Mouse (Mus musculus): ENCODE results near the gene B4galnt1. TPM values are rescaled to one million over a fixed set of nuclear protein-coding genes. Genes with fewer than 3 reads are reported as not detected.
"Not testable (repeated sequence)": the region's sequence is repeated elsewhere in the genome, so short reads cannot be mapped to it uniquely, and the experiment has no call there.

B4galnt1 gene
- total RNA-seq (2017), result 246 and 273 TPM in 2 replicates

DNA sequence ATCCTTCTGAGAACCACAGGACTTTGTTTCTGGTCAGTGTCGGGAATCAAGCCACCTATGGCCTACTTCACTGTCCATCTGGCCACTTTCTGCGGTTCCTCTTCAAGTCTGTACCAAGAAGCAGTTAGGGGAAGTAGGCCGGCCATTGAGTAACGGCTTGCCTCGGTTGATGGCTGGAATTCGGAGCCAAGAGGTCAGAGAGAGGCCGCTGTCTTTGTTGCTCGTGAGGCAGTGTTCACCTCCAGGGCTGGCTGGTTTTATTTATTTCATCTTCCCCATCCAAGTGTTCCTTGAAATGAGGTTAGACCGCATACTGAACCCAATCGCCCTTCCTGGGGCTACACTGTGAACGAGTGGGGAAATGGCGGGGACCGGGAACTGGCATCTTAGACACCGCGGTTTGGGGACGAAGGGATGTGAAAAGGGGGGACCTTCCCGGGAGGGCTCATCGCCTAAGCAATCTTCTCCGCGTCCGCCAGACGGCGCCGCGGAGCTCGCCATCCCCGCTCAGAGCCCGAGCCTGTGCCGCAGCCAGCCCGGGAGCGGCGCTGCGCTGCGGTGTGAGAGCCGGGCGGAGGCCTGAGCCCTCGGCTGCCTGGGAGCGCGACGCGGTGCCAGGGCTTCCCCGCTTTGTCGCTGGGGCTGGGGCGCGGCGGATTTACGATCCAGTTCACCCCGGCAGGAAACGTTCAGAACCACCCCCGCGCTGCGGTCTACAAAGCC, at the start of gene B4galnt1:
TSS of gene B4galnt1 (plus strand) at position 595 of the 723 bp plus-strand sequence.
- peak; percentile 45 for ATAC-seq (ENCODE audit: extremely low read depth, insufficient number of reproducible peaks, low FRiP score, poor library complexity, severe bottlenecking)

DNA sequence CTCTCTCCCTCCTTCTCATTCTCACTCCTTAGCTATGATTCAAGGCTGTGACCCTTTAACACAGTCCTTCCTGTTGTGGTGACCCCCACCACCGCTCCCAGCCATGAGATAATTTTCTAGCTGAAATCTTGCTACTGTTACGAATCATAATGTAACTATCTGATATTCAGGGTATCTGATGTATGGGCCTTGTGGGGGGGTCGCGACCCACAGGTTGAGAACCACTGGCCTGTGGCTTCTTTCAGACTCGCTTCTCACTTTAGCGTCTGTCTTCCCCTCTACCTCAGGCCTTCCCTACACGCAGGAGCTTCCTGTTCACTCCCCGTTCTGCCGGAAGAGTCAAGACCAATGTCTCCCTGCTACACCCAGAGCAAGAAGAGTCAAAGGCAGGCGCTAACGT, 46.6 kb upstream of the B4galnt1 start:
- no peak for ATAC-seq (ENCODE audit: extremely low read depth, insufficient number of reproducible peaks, low FRiP score, poor library complexity, severe bottlenecking)

DNA sequence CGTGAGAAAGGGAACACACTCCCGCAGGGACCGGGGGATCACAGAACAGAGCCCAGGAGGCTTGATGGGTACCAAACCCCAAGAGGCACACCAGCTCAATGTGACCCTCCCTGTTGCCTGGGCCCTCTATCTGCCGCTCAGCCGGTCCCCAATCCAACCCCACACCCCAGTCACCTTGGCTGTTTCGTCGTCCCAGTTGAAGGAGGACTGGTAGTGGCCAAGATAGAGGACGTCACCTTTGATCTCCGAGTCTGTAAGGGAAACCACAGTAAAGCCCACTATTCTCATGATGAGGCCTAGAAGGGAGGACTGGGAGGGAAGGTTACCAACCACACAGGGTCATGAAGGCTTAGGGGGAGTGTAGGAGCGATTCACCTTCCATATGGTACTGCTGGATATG, 45.8 kb upstream of the B4galnt1 start:
- no peak for ATAC-seq (ENCODE audit: extremely low read depth, insufficient number of reproducible peaks, low FRiP score, poor library complexity, severe bottlenecking)

DNA sequence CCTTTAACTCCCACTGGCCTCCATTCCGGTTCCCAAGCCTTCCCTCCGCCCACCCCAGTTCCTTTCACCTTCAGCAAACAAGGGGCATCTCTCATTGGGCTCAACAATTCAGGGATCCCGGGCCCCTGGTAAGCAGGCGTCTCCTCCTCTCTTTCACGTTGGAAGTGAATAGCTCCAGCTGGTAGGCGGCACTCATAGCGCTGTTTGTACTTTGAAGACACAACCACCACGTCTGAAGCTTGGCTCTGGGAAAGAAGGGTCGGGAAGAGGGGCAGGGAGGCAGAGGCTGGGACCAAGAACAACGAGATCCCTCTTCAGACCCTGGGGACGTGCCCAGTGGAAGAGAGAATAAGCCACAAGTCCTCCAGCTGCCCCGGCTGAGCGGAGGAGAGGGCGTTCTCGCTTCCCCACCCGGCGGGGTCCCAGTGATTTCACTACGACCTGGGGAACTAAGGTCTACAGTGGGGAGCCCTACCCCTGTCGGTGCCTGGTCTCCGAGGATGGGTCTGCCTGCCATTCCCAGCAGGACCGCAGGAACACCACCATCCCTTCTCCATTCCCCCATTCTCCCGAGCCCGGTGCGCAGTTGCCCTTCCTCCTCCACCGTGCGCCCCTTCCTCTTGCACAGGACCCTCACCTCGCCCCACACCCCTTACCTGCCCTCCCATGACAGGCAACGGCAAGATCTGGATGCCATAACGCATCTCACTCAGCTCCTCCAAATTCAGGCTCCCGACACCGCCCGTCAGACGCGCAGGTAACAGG, 44.5 kb upstream of the B4galnt1 start:
- ATAC-seq (ENCODE audit: extremely low read depth, insufficient number of reproducible peaks, low FRiP score, poor library complexity, severe bottlenecking), result no peak

DNA sequence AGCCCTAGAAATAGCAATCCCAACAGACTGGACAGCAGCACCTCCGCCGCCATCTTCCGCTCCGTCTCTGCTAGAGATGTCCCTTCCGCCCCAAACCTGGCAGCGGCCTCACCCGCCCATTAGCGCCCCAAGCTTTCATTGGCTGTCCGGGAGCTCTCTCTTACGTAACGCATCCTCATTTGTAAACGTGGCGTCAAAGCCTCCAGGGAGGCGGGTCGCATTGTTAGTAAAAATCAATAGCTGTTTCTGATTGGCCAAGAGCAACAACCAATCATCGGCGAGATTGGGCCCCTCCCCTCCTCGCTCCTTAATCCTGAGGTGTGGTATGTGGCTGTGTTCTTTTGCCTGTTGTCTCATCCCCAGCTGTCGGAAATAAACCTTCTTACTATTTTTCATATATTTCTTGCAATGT, 44.0 kb upstream of the B4galnt1 start, which contains the start of gene Os9:
TSS of gene Os9 (minus strand) at position 66 of the 412 bp plus-strand sequence.
- ATAC-seq (ENCODE audit: extremely low read depth, insufficient number of reproducible peaks, low FRiP score, poor library complexity, severe bottlenecking), result peak; percentile 96

DNA sequence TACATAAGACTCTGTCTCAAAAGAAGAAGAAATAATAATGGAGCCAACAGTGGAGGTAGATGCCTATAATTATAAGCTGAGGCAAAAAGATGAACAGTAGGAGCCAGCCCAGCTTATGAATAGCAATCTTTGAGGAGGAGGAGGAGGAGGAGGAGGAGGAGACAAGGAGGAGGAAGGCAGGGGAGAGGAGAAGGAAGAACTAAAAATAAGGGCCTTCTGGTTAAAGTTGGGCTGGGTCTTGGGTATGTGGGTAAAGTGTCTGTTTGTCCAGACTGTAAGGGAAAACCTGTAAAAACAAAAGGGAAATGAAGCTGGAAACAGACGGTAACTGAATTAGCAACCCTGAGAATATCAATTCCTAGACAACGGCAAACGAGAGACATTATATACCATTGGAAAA, 43.0 kb upstream of the B4galnt1 start:
- ATAC-seq (ENCODE audit: extremely low read depth, insufficient number of reproducible peaks, low FRiP score, poor library complexity, severe bottlenecking), result no peak

DNA sequence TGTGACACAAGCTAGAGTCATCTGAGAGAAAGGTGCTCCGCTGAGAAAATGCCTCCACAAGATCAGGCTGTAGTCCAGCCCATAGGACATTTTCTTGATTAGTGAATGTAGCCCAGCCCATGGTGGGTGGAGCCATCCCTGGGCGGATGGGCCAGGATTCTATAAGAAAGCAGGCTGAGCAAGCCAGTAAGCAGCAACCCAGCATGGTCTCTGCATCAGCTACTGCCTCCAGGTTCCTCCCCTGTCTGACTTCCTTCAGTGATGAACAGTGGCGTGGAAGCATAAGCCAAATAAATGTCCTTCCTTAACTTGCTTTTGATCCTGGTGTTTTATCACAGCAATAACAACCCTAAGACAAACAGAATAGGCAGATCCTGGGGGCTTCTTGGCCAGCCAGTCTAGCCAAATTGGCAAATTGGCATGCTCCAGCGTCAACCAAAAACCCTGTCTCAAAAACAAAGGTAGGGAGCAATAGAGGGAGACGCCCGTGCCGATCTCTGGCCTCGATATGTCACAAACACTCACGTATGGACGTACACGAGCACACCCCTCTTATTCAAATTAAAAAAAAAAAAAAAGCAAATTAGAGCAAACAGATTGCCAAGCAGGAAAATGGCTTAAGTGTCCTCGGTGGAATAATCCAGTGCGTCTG, 42.1 kb upstream of the B4galnt1 start:
- no peak for ATAC-seq (ENCODE audit: extremely low read depth, insufficient number of reproducible peaks, low FRiP score, poor library complexity, severe bottlenecking)

DNA sequence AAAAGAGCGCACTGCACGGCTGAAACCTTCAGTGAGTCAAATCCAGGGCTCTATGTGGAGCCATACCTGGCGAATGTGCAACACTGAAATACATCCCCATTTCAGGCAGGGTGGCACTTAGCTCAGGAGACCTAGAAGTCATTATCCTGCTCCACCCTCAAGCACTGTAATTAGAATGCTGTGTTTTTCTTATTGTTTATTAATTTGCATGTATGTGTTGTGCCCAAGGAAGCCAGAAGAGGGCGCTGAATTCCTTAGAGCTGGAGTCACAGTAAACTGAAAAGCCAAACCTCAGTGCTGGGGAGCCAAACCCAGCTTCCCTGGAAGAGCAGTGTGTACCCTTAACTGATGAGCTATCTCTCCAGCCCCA, 41.6 kb upstream of the B4galnt1 start:
- ATAC-seq (ENCODE audit: extremely low read depth, insufficient number of reproducible peaks, low FRiP score, poor library complexity, severe bottlenecking), result peak; percentile 36

DNA sequence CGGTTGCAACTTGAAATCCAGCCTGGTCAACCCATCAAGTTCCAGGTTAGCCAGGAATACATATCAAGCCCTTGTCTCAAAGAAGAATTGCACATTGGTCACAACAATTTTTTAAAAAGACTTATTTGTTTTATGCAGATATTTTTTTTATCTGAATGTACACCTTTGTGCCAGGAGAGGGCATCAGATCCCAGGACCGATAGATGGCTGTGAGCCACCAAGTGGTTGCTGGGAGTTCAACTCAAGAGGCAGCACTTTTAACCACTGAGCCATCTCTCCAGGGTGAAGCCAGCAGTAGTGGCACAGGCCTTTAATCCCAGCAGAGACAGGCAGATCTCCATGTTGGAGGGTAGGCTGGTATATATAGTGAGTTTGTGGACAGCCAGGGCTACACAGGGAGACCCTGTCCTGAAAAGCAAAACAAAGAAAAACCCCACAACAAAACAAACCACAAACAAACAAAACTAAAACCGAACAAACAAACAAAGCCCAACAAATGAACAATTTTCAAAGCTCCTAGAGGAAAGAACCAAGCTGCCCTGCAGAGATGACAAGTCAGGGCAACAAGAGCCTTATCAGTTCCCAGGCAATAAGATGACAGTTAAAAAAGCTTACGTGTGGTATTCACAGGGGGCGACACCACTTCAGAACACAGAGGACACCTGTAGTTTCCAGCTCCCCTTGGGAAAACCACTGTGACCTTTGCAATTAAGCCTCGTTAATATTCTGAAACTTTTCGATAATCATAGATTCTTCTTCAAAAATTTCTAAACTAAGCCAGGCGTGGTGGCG, 39.6 kb upstream of the B4galnt1 start:
- peak; percentile 53 for ATAC-seq (ENCODE audit: extremely low read depth, insufficient number of reproducible peaks, low FRiP score, poor library complexity, severe bottlenecking)

DNA sequence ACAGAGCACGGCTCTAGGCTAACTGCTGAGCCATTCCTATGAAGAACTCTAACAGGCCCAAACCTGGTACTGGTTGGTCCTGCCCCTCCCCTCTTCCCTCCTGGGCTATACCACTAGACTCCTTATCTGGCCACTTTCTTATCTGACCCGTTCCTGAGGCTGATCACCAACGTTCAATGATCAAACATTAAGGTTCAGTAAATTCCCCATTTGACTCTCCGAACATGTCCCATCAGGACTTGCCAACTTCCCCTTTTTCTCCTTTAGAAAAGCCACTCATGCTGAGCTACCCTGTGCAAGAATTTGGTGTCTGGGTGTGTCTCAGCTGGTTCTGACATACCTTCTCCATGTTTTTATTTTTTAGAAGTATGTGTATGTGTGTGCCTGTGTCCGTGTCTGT, 38.4 kb upstream of the B4galnt1 start:
- 0 out of 2 replicates have a peak, but pooled peaks have one; percentile 16 for ATAC-seq (ENCODE audit: extremely low read depth, insufficient number of reproducible peaks, low FRiP score, poor library complexity, severe bottlenecking)

DNA sequence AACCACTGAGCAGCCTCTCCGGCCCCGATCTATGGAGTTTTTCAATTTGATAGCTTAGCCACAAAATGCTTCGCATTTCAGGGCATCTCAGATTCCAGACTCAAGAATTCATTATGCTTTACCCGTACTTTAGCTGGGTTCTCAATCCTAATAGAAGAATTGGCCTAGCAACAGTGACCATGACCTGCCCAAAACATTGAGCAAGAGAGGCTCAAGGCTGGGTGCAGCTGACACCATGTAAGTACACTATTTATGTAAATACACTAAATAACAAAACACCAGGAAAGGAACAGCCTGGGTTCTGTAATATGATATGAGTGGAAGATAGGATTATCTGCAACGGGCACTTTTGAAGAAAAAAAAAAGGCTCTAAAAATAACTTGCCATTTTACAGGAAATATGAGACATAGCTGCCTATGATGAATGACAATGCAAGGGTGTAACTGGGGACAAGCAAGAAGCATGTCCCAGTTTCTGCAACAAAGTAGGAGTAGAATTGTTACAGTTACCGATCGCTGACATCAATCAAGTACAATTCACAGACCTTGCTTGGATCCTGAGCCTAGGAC, 37.2 kb upstream of the B4galnt1 start:
- ATAC-seq (ENCODE audit: extremely low read depth, insufficient number of reproducible peaks, low FRiP score, poor library complexity, severe bottlenecking), result no peak

DNA sequence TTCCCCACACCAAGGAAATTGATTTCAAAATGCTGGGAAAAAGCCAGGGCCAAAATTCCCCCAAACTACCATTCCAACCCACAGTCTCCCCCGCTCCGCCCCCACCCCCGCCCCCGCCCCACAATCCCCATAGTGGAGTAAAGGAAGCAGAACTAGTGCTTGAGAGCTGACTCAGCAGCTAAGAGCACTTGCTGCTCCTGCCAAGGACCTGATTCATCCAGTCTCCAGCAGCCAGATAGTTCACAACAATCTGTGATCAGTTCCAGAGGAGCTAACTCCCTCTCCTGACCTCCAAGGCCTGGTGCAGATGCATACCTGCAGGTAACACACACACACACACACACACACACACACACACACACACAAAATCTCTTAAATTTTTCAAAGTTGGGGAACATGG, 35.6 kb upstream of the B4galnt1 start:
- ATAC-seq (ENCODE audit: extremely low read depth, insufficient number of reproducible peaks, low FRiP score, poor library complexity, severe bottlenecking), result no peak

DNA sequence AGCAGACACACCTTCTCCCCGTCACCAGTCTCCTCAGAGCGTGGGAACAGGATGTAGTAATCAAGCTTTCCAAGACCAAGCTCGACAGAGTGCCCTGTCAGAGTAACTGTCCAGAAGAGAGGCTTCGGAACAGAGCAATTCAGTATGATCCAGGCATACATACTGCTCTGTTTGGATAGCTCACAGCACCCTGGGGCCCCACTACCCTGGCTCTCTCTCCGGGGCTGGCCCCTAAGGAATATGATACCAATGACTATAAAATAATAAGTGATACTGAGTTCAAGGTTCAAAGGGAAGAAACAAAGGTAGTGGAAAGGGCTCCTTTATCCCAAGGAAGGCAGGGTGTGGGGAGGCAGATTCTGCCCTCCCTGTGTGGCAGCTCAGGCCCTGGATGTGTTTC, 32.6 kb upstream of the B4galnt1 start:
- ATAC-seq (ENCODE audit: extremely low read depth, insufficient number of reproducible peaks, low FRiP score, poor library complexity, severe bottlenecking), result no peak

DNA sequence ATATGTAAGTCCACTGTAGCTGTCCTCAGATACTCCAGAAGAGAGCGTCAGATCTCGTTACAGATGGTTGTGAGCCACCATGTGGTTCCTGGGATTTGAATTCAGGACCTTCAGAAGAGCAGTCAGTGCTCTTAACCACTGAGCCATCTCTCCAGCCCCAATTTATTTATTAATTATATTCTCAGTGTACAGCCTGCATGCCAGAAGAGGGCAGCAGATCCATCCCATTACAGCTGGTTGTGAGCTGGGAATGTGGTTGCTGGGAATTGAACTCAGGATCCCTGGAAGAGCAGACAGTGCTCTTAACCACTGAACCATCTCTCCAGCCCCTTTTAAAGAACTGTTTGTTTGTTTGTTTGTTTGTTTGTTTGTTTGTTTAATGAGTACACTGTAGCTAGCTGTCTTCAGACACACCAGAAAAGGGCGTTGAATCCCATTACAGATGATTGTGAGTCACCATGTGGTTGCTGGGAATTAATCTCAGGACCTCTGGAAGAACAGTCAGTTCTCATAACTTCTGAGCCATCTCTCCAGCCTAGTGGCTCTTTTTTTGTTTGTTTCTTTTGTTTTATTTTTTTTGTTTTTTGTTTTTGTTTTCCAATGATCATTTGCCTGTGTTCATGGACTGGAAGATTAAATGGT, 30.5 kb upstream of the B4galnt1 start:
- ATAC-seq (ENCODE audit: extremely low read depth, insufficient number of reproducible peaks, low FRiP score, poor library complexity, severe bottlenecking), result not testable (repeated sequence)

DNA sequence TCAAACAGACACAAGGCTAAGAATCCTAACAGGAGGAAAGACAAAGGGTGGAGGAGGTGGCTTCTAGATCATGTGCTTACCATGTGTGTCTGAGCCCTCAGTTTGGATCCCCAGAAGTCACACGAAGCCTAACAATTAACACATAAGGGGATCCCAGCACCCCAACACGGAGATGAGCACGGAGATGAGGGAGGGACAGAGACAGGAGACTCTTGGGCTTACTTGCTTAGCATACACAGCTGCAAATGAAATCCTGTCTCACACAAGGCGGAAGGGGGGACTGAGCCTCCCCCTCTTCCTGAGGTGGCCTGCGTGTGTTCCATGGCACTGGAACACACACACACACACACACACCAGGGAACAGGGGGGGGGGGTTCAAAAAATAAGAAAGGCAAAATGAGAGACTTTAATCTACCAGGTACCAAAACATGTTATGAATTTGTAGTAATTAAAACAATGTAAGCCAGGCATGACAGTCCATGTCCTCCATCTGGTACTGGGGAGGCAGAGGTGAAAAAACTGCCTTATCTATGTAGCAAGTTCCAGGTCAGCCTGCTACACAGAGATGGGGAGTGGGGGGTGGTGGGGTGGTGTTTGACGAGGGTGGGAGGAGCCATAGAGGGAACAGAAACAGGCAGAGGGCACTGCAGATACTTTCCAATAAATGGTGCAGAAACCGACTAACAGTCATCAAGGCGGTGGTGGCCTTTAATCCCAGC, 29.7 kb upstream of the B4galnt1 start:
- peak; percentile 37; the same call in 1 of the 2 replicates for ATAC-seq (ENCODE audit: extremely low read depth, insufficient number of reproducible peaks, low FRiP score, poor library complexity, severe bottlenecking)

DNA sequence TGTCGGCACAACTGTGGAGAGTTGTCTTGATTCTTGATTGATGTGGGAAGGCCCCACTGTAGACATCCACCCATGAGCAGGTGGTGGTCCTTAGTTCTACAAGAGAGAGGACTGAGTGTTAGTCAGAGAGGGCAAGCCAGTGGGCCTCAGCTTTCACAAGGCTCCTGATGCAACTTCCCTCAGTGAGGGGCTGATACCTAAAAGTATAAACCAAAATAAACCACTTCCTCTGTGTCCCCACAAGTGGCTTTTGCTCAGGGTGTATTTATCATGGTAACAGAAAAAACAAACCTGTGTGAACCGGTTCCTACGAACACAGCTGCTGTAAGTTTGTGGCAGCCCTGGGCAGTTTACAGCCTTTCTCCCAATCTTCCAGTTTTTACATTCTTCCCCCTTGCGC, 28.5 kb upstream of the B4galnt1 start:
- peak; percentile 83 for ATAC-seq (ENCODE audit: extremely low read depth, insufficient number of reproducible peaks, low FRiP score, poor library complexity, severe bottlenecking)

DNA sequence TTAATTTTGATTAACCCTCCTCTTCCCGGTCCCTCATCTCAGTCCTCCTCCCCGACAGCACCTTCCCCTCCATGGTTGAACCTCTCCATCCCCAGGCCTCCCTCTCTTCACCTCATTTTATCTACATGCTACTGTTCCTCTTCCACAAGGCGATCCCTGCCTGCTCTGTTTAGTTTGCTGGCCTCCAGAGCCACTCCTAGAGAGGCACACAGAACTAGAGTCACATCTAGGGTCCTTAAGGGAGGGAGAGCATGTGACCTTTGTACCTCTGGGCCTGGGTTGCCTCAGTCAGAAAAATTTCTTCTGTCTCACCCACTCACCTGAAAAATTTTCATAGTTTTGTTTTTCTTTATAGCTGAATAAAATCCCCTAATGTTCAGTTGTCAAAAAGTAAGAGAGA, 27.1 kb upstream of the B4galnt1 start:
- no peak for ATAC-seq (ENCODE audit: extremely low read depth, insufficient number of reproducible peaks, low FRiP score, poor library complexity, severe bottlenecking)

Measured in neutrophil, adult 5-6 weeks (primary cell).